Mouse (Mus musculus) CH12.LX (cell line): ENCODE results near the gene Ncapg2. TPM values are rescaled to one million over a fixed set of nuclear protein-coding genes. Genes with fewer than 3 reads are reported as not detected.

Experiments
- DNase-seq: peaks from one replicate; pipeline ENCODE4 v3.0.0-alpha.2; 2013; ENCODE audit errors: extremely low read depth
- H3K27ac ChIP-seq: 2 replicates; pipeline ENCODE4 v1.5.1; 2012; ENCODE audit warnings: low read depth, mild to moderate bottlenecking, control low read depth, moderate library complexity; ENCODE audit not compliant: insufficient read depth
- H3K27me3 ChIP-seq: replicated peaks from 2 replicates; pipeline ENCODE3; 2012; ENCODE audit warnings: inconsistent platforms
- H3K36me3 ChIP-seq, 2 experiments: replicated peaks in 1 of 2; 2 replicates each; pipeline versions ENCODE3 to v1.6.1; 2012; ENCODE audit warnings: inconsistent platforms in 1 of 2, low read length in 1 of 2, mild to moderate bottlenecking in 1 of 2, mixed read lengths in 1 of 2, moderate library complexity in 1 of 2; ENCODE audit not compliant: control insufficient read depth in 1 of 2, insufficient read depth in 1 of 2
- H3K4me1 ChIP-seq, 2 experiments: 2 replicates each; pipeline ENCODE4 v1.6.1; 2012; ENCODE audit warnings: inconsistent platforms in 1 of 2, moderate library complexity in 1 of 2; ENCODE audit not compliant: insufficient read depth in 2 of 2, control insufficient read depth in 1 of 2
- H3K4me2 ChIP-seq: 2 replicates; pipeline ENCODE4 v1.6.1; 2012; ENCODE audit warnings: low read depth, mild to moderate bottlenecking, control low read depth; ENCODE audit not compliant: poor library complexity, insufficient read depth, severe bottlenecking
- H3K4me3 ChIP-seq, 3 experiments: fragments of 150-350 bp in 1 of 3; sonication (generic) in 1 of 3; replicated peaks in 1 of 3; 2 replicates each; pipeline versions ENCODE3 to v1.5.1; 2011 to 2012; ENCODE audit warnings: low read depth in 2 of 3, low read length in 2 of 3, mild to moderate bottlenecking in 2 of 3, moderate library complexity in 2 of 3, control low read depth in 1 of 3, improper control_type of control experiment in 1 of 3, inconsistent platforms in 1 of 3, mixed read lengths in 1 of 3; ENCODE audit not compliant: poor library complexity in 1 of 3
- H3K79me2 ChIP-seq: replicated peaks from 2 replicates; pipeline ENCODE4 v1.6.1; 2012; ENCODE audit warnings: mild to moderate bottlenecking, moderate library complexity; ENCODE audit not compliant: control insufficient read depth, poor library complexity, insufficient read depth, severe bottlenecking; ENCODE audit errors: extremely low read depth
- H3K9ac ChIP-seq: 2 replicates; pipeline ENCODE4 v1.6.1; 2012; ENCODE audit warnings: low read depth, mild to moderate bottlenecking, control low read depth, moderate library complexity; ENCODE audit not compliant: insufficient read depth
- H3K9me3 ChIP-seq: replicated peaks from 2 replicates; pipeline ENCODE3; 2012; ENCODE audit warnings: low read length, inconsistent platforms, mixed read lengths
- BHLHE40 ChIP-seq: IDR thresholded peaks from 2 replicates; pipeline ENCODE4 v1.6.1; 2011; ENCODE audit warnings: mild to moderate bottlenecking, low read depth, low read length, improper control_type of control experiment
- CHD1 ChIP-seq: IDR thresholded peaks from 2 replicates; pipeline ENCODE4 v1.6.1; 2012; ENCODE audit warnings: low read depth, low read length, improper control_type of control experiment, inconsistent platforms
- ETS1 ChIP-seq: conservative IDR thresholded peaks from 2 replicates; pipeline ENCODE4 v1.6.1; 2012; ENCODE audit warnings: low read depth, mild to moderate bottlenecking, inconsistent platforms, low read length, improper control_type of control experiment, moderate library complexity
- GABPA ChIP-seq: IDR thresholded peaks from 2 replicates; pipeline ENCODE4 v1.6.1; 2012; ENCODE audit warnings: low read depth, low read length, improper control_type of control experiment, inconsistent platforms; ENCODE audit not compliant: insufficient replicate concordance
- KAT2A ChIP-seq: IDR thresholded peaks from 2 replicates; pipeline ENCODE4 v1.6.1; 2012; ENCODE audit warnings: low read length, improper control_type of control experiment, inconsistent platforms; ENCODE audit not compliant: insufficient replicate concordance
- MAFK ChIP-seq: IDR thresholded peaks from 2 replicates; pipeline ENCODE4 v1.6.1; 2011; ENCODE audit warnings: low read length, improper control_type of control experiment; ENCODE audit not compliant: insufficient replicate concordance
- MXI1 ChIP-seq: IDR thresholded peaks from 2 replicates; pipeline ENCODE4 v1.6.1; 2011; ENCODE audit warnings: mild to moderate bottlenecking, low read depth, low read length, improper control_type of control experiment
- MYC ChIP-seq: IDR thresholded peaks from 2 replicates; pipeline ENCODE4 v1.6.1; 2011; ENCODE audit warnings: low read depth, mild to moderate bottlenecking, improper control_type of control experiment, low read length
- NELFE ChIP-seq: IDR thresholded peaks from 2 replicates; pipeline ENCODE4 v1.6.1; 2011; ENCODE audit warnings: low read depth, low read length, improper control_type of control experiment
- NRF1 ChIP-seq: IDR thresholded peaks from 2 replicates; pipeline ENCODE4 v1.6.1; 2014; ENCODE audit warnings: low read depth, mild to moderate bottlenecking, inconsistent platforms, low read length, improper control_type of control experiment, moderate library complexity
- PAX5 ChIP-seq: IDR thresholded peaks from 2 replicates; pipeline ENCODE4 v1.6.1; 2012; ENCODE audit warnings: low read length, inconsistent platforms, mixed read lengths
- RCOR1 ChIP-seq: conservative IDR thresholded peaks from 2 replicates; pipeline ENCODE4 v1.6.1; 2012; ENCODE audit warnings: low read depth, mild to moderate bottlenecking, inconsistent platforms, low read length, improper control_type of control experiment
- SIN3A ChIP-seq: IDR thresholded peaks from 2 replicates; pipeline ENCODE4 v1.6.1; 2012; ENCODE audit warnings: low read length, improper control_type of control experiment, inconsistent platforms
- TBP ChIP-seq: conservative IDR thresholded peaks from 2 replicates; pipeline ENCODE4 v1.6.1; 2011; ENCODE audit warnings: low read depth, low read length, improper control_type of control experiment
- USF1 ChIP-seq: IDR thresholded peaks from 2 replicates; pipeline ENCODE4 v1.6.1; 2014; ENCODE audit warnings: low read depth, mild to moderate bottlenecking, inconsistent platforms, low read length, improper control_type of control experiment
- USF2 ChIP-seq: conservative IDR thresholded peaks from 2 replicates; pipeline ENCODE4 v1.6.1; 2011; ENCODE audit warnings: low read depth, low read length, improper control_type of control experiment
- ZC3H11A ChIP-seq: IDR thresholded peaks from 2 replicates; pipeline ENCODE4 v1.6.1; 2012; ENCODE audit warnings: low read depth, mild to moderate bottlenecking, inconsistent platforms, low read length, improper control_type of control experiment
- ZKSCAN1 ChIP-seq: IDR thresholded peaks from 2 replicates; pipeline ENCODE4 v1.6.1; 2012; ENCODE audit warnings: low read depth, inconsistent platforms, low read length, improper control_type of control experiment, borderline replicate concordance
- ZNF384 ChIP-seq: IDR thresholded peaks from 2 replicates; pipeline ENCODE4 v1.6.1; 2012; ENCODE audit warnings: low read depth, low read length, improper control_type of control experiment, inconsistent platforms
- dilution Hi-C: fragments of 300-500 bp; cut with MboI; formaldehyde crosslinking; loops from 2 replicates; pipeline ENCODE4 v1.14.3; 2020; ENCODE audit warnings: low sequenced_read_pairs; ENCODE audit not compliant: extremely low pct_unique_long_range_greater_than_20kb, extremely low pct_ligation_motif_present
- in situ Hi-C: fragments of 300-500 bp; cut with MboI; formaldehyde crosslinking; loops from 3 replicates; pipeline ENCODE4 v1.14.3; 2019; ENCODE audit warnings: low sequenced_read_pairs, low pct_ligation_motif_present, low pct_unique_long_range_greater_than_20kb, mixed read lengths
- polyA plus RNA-seq: library from polyadenylated mRNA; unstranded; fragments of >175 nt; gene quantifications from 2 replicates; pipeline ENCODE4 v1.2.1, GENCODE M21; 2012; ENCODE audit warnings: low read depth; ENCODE audit not compliant: insufficient read length
- total RNA-seq, 2 experiments: library from RNA; depleted of rRNA; stranded (reverse); fragments of 300-350 nt in 1 of 2; fragments of >200 nt in 1 of 2; gene quantifications; 2 replicates each; pipeline ENCODE4 v1.2.3; 2012 to 2014

Ncapg2 gene
- total and polyA plus RNA-seq, 3 experiments, result 48.0 to 66.4 (median 65.0) TPM

- no peak overlapping the region for H3K27ac ChIP-seq
- peaks cover 3% of the 10 kb centered on the region for H3K9me3 ChIP-seq
- no peaks in the 10 kb centered on the region for H3K36me3 ChIP-seq
- no peak overlapping the region for H3K4me3 ChIP-seq
- DNase-seq, result no peak
- H3K27me3 ChIP-seq, result peaks cover 38% of the 10 kb centered on the region
- peak overlapping the region; percentile 46; the same call in 1 of the 2 replicates for H3K4me2 ChIP-seq
- dilution Hi-C loops, result no loop called here
- TF ChIP-seq USF1 (no peak), NELFE (no peak), GABPA (no peak), TBP (no peak), SIN3A (no peak), RCOR1 (no peak)
- H3K4me1 ChIP-seq, result peaks cover 3 to 9% of the 10 kb centered on the region in 2 experiments
- in situ Hi-C loops, result no loop called here
- no peak overlapping the region for H3K9ac ChIP-seq
- no peaks in the 10 kb centered on the region for H3K79me2 ChIP-seq
Measured at GRCm38 (mm10) chr12:116484991-116485390, 79.8 kb downstream of the Ncapg2 start.

DNA sequence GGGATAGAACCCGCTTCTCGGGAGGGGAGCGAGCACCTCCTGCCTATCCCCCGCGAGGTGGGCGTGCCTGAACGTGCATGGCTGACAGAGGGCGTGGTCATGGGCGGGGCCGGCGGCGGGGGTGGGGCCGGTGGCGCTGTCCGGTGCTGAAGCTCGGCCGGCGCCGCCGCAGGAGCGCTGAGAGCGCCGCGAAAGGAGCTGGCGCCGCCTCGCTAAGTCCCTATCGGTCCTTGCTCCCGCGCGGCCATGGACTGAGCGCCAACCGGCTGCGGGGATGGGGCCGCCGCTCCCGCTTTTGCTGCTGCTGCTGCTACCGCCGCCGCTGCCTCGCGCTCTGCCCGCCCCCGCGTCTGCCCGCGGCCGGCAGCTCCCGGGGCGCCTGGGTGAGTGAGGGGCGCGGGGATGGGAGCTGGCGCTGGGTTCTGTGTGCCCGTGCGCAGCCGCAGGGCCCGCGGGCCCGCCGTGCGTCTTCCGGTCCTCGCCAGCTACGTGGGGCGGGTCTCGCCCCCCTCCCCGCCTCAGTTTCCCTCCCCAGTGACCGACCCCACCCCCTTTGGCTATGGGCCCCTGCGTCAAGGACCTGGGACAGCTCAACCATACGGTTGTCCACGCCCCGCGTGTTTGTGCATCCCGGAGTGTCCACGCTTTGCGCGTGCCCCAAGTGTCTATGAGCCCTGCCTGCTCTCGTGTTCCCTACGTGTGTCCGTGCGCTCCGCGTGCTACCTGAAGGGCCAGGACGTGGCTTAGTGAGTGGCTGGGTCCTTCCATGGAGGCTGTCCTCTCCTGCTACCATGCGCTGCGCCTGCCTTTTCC lies 80.6 kb downstream of the Ncapg2 start, which contains the start of gene Ptprn2:
TSS of gene Ptprn2 (plus strand) at position 130 of the 813 bp plus-strand sequence.
- peak; percentile 31 for DNase-seq
- peaks cover 38% of the 10 kb centered on the region for H3K27me3 ChIP-seq
- H3K9ac ChIP-seq, result no peak within 1 kb of the TSS
- TF ChIP-seq NRF1 (0 out of 2 replicates have a peak, but pooled peaks have one; percentile 20), MXI1 (0 out of 2 replicates have a peak, but pooled peaks have one; percentile 26), NELFE (no peak), BHLHE40 (0 out of 2 replicates have a peak, but pooled peaks have one; percentile 35)
- H3K27ac ChIP-seq, result no peak within 1 kb of the TSS
- H3K4me1 ChIP-seq, result peaks cover 3 to 9% of the 10 kb centered on the region in 2 experiments
- in situ Hi-C loops (no loop called here), dilution Hi-C loops (no loop called here)
- H3K9me3 ChIP-seq, result peaks cover 3% of the 10 kb centered on the region
- no peaks in the 10 kb centered on the region for H3K36me3 ChIP-seq
- no peaks in the 10 kb centered on the region for H3K79me2 ChIP-seq
- H3K4me3 ChIP-seq, result no peak within 1 kb of the TSS
- H3K4me2 ChIP-seq, result peak within 1 kb of the TSS; percentile 46; the same call in 1 of the 2 replicates

GRCm38 (mm10) chr12:116486404-116486730 lies 81.2 kb downstream of the Ncapg2 start:
- in situ Hi-C loops (no loop called here), dilution Hi-C loops (no loop called here)
- no peak overlapping the region for H3K9ac ChIP-seq
- no peak for DNase-seq
- TF ChIP-seq MAFK (no peak), NRF1 (no peak), ZC3H11A (no peak), ETS1 (no peak), CHD1 (no peak), GABPA (no peak), PAX5 (no peak), ZKSCAN1 (no peak), KAT2A (no peak), ZNF384 (no peak), MXI1 (no peak), MYC (no peak), USF2 (no peak)
- no peaks in the 10 kb centered on the region for H3K36me3 ChIP-seq
- H3K79me2 ChIP-seq, result no peaks in the 10 kb centered on the region
- no peak overlapping the region for H3K4me3 ChIP-seq
- H3K4me2 ChIP-seq, result no peak overlapping the region
- no peak overlapping the region for H3K27ac ChIP-seq
- H3K4me1 ChIP-seq, result peaks cover 3 to 9% of the 10 kb centered on the region in 2 experiments
- peaks cover 38% of the 10 kb centered on the region for H3K27me3 ChIP-seq
- peaks cover 3% of the 10 kb centered on the region for H3K9me3 ChIP-seq
